Mouse (Mus musculus): ENCODE results near the gene Acyp2. TPM values are rescaled to one million over a fixed set of nuclear protein-coding genes. Genes with fewer than 3 reads are reported as not detected.

Gene Acyp2
- total RNA-seq, 2 experiments from 2014 or later: 34.0 to 44.9 TPM

GRCm38 (mm10) chr11:30578931-30579330 is 70.5 kb downstream of the Acyp2 start:
- DNase-seq: no peak

- no peak for DNase-seq
Measured at GRCm38 (mm10) chr11:30572790-30573395, 76.5 kb downstream of the Acyp2 start.

GRCm38 (mm10) chr11:30570568-30570967 is 78.8 kb downstream of the Acyp2 start:
- no peak for DNase-seq

GRCm38 (mm10) chr11:30560215-30560614 is 89.2 kb downstream of the Acyp2 start:
- DNase-seq: no peak

GRCm38 (mm10) chr11:30553408-30553807 is 96.0 kb downstream of the Acyp2 start:
- no peak for DNase-seq

GRCm38 (mm10) chr11:30517133-30517532 is 132.3 kb downstream of the Acyp2 start:
- no peak for DNase-seq

- no peak for DNase-seq
Measured at GRCm38 (mm10) chr11:30508178-30508577, 141.2 kb downstream of the Acyp2 start.

GRCm38 (mm10) chr11:30498738-30499355 is 150.5 kb downstream of the Acyp2 start:
- DNase-seq: no peak

GRCm38 (mm10) chr11:30497151-30497550 is 152.2 kb downstream of the Acyp2 start:
- no peak for DNase-seq

- DNase-seq: no peak
Measured at GRCm38 (mm10) chr11:30491515-30492260, 157.7 kb downstream of the Acyp2 start.

GRCm38 (mm10) chr11:30488183-30488582 is 161.2 kb downstream of the Acyp2 start:
- no peak for DNase-seq

- DNase-seq: no peak
Measured at GRCm38 (mm10) chr11:30483286-30483685, 166.1 kb downstream of the Acyp2 start.

- DNase-seq: peak; percentile 90
Measured at GRCm38 (mm10) chr11:30471751-30472593, 177.4 kb downstream of the Acyp2 start, which contains the start of gene 4930505A04Rik. TSS of gene 4930505A04Rik (minus strand) at chr11:30471827.

- DNase-seq: no peak
Measured at GRCm38 (mm10) chr11:30471187-30471586, 178.2 kb downstream of the Acyp2 start.

Other genes with a start within 250 kb of the Acyp2 start
- gene 4930505A04Rik, start 177.8 kb downstream of the Acyp2 start, total RNA-seq (2021): not detected
- 10 to 100 TPM; 67.1 to 70.4 TPM for gene Psme4, start 122.1 kb upstream of the Acyp2 start, total RNA-seq (2021)
- gene Gpr75, start 235.8 kb upstream of the Acyp2 start, total RNA-seq (2021): under 1 TPM; 0.12 to 0.14 TPM
- 1 to 10 TPM; 8.6 TPM for gene Asb3, start 235.8 kb upstream of the Acyp2 start, total RNA-seq (2021)